Mouse (Mus musculus) heart, postnatal 0 days (tissue): ENCODE results near the gene Abraxas2.

ENCODE experiments used
- CTCF ChIP-seq: IDR thresholded peaks from 2 replicates; pipeline ENCODE4 v1.5.1; 2016; ENCODE audit warnings: antibody characterized with exemption, control low read depth, low read depth
- EP300 ChIP-seq: IDR thresholded peaks from 2 replicates; pipeline ENCODE4 v1.6.1; 2016; ENCODE audit warnings: antibody characterized with exemption, low read depth

DNA sequence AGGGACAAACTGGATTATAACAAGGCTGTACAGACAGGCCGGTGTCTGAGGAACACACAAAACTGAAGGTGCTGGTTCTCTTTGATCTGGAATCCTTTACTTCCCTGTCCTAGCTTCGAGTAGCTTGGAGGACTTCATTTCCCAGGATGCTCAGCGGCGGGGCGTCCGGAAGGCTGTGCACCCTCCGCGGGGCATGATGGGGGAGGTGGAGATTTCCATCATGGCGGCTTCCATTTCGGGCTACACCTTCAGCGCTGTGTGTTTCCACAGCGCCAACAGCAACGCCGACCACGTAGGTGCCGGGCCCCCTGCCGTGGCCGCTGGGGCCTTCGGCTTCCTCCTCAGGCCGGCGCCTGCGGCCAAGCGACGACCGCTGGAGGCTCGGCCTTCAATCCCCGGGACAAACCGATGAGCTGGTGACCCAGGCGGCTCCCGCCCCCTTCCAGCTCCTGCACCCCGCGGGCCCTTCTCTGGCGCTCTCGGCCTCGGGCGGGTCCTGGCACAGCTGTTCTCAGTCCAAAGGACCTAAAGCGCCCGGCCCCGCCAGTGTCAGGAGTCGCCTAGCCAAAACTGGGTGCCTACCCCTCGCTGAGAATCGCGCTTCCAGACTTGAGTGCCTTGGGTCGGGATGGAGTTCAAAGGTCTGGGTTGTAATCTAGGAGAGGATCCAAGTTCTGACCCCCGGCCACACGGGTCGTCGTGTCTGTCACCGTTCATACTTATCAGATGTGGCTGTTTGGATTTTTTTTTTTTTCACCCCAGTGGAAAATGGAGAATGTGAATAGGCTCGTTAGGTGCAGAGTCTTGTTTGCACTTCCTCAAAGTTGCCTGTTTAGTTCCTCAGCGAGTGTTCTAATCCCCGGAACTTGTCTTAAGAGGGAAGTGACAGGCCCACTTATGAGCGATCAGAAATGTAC, at the start of gene Abraxas2:
- TF ChIP-seq CTCF (no peak), EP300 (no peak)
